Mouse (Mus musculus) midbrain, postnatal 0 days (tissue): ENCODE measurements at regions not wholly inside any gene's neighbourhood (a gene's known extent, or its start where the extent isn't known, plus 50 kb on each side); places are given as distances from the start of the nearest gene placed in this dataset.

Experiments used
- ATAC-seq: fragments of 200-750 bp; cut with Nextera tagmentation; 2 replicates; pipeline ENCODE4 v1.8.0; 2017; ENCODE audit warnings: moderate number of reproducible peaks, mild to moderate bottlenecking, moderate TSS enrichment, moderate library complexity; ENCODE audit not compliant: low FRiP score
- DNase-seq: peaks from one replicate; pipeline ENCODE4 v3.0.0-alpha.2; 2015; ENCODE audit warnings: low spot score
- H3K27ac ChIP-seq: fragments of 300-500 bp; sonication (generic); 2 replicates; pipeline ENCODE4 v1.5.1; 2014; ENCODE audit warnings: low read depth, mild to moderate bottlenecking, low read length, mixed read lengths
- H3K27me3 ChIP-seq: fragments of 300-500 bp; sonication (generic); 2 replicates; pipeline ENCODE4 v1.6.1; 2014; ENCODE audit warnings: low read length, control low read depth, mixed read lengths; ENCODE audit not compliant: insufficient read depth
- H3K36me3 ChIP-seq: fragments of 300-500 bp; sonication (generic); 2 replicates; pipeline ENCODE4 v1.6.1; 2014; ENCODE audit warnings: low read length, control low read depth, mixed read lengths; ENCODE audit not compliant: insufficient read depth
- H3K4me1 ChIP-seq: fragments of 300-500 bp; sonication (generic); 2 replicates; pipeline ENCODE4 v1.6.1; 2014; ENCODE audit warnings: mild to moderate bottlenecking, control low read depth, antibody characterized with exemption, low read length, mixed read lengths; ENCODE audit not compliant: insufficient read depth
- H3K4me2 ChIP-seq: fragments of 300-500 bp; sonication (generic); 2 replicates; pipeline ENCODE4 v1.6.1; 2014; ENCODE audit warnings: low read depth, mild to moderate bottlenecking, low read length, mixed read lengths; ENCODE audit not compliant: poor library complexity, severe bottlenecking
- H3K4me3 ChIP-seq: fragments of 300-500 bp; sonication (generic); 2 replicates; pipeline ENCODE4 v1.5.1; 2014; ENCODE audit warnings: low read depth, mild to moderate bottlenecking, low read length, moderate library complexity
- H3K9ac ChIP-seq: fragments of 300-500 bp; sonication (generic); replicated peaks from 2 replicates; pipeline ENCODE4 v1.6.1; 2014; ENCODE audit warnings: mild to moderate bottlenecking, low read length, moderate library complexity, mixed read lengths; ENCODE audit not compliant: poor library complexity, severe bottlenecking
- H3K9me3 ChIP-seq: fragments of 300-500 bp; sonication (generic); 2 replicates; pipeline ENCODE4 v1.6.1; 2016; ENCODE audit warnings: low read length, control low read depth
- CTCF ChIP-seq: IDR thresholded peaks from 2 replicates; pipeline ENCODE4 v1.5.1; 2016; ENCODE audit warnings: antibody characterized with exemption, mild to moderate bottlenecking
- WGBS: fragments of 180-500 bp; shearing (Covaris S2); extraction: QIAGEN DNeasy Blood & Tissue Kit; methylation state at CpG from one replicate; pipeline ENCODE4 v1.1.7; 2014; 5-methylcytosine and 5-hydroxymethylcytosine counted together

DNA sequence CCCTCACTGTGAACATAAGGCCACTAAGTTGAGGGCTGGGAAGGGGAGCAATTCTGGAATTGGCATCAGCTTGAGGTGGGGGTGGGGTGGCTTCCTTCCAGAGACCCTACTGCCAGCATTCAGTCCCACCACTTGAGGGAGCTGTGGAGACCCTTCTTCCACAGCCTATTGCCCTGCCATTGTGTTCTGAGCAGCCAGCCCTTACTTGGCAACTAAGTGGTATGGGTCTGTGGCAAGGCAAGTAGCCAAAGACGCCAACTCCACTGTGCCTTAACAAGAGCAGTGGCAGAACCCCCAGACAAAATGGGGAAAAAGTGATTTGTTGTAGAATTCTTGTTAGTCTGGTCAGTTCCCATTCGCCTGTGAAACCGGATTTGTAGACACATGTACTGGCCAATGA is 365.4 kb upstream of the Gm26657 start:
- no peaks in the 10 kb centered on the region for H3K36me3 ChIP-seq
- no peaks in the 10 kb centered on the region for H3K4me1 ChIP-seq
- ATAC-seq (no peak), DNase-seq (no peak)
- no peak overlapping the region for H3K4me2 ChIP-seq
- no peaks in the 10 kb centered on the region for H3K27me3 ChIP-seq
- no peak overlapping the region for H3K9ac ChIP-seq
- no peak overlapping the region for H3K4me3 ChIP-seq
- 89% methylated on average over 3 of the region's 3 CpGs for WGBS
- H3K27ac ChIP-seq: no peak overlapping the region
- TF ChIP-seq CTCF: 0 out of 2 replicates have a peak, but pooled peaks have one; percentile 25
- H3K9me3 ChIP-seq: no peaks in the 10 kb centered on the region

- Histone ChIP-seq H3K36me3 (no peaks in the 10 kb centered on the region), H3K27me3 (no peaks in the 10 kb centered on the region), H3K27ac (no peak overlapping the region), H3K4me3 (no peak overlapping the region), H3K4me1 (no peaks in the 10 kb centered on the region), H3K4me2 (no peak overlapping the region), H3K9ac (no peak overlapping the region), H3K9me3 (no peaks in the 10 kb centered on the region)
- 74% methylated on average over 4 of the region's 4 CpGs for WGBS
- no peak for ATAC-seq
- TF ChIP-seq CTCF: no peak
- no peak for DNase-seq
Observed at GRCm38 (mm10) chr4:56373746-56374145, 366.1 kb upstream of the Gm26657 start.

- Histone ChIP-seq H3K9me3 (no peaks in the 10 kb centered on the region), H3K4me1 (no peaks in the 10 kb centered on the region), H3K4me2 (no peak overlapping the region), H3K27ac (no peak overlapping the region), H3K27me3 (no peaks in the 10 kb centered on the region), H3K36me3 (no peaks in the 10 kb centered on the region), H3K9ac (no peak overlapping the region), H3K4me3 (no peak overlapping the region)
- ATAC-seq (no peak), DNase-seq (no peak)
- whole genome bisulfite sequencing: 86% methylated on average over 4 of the region's 4 CpGs
- no peak for TF ChIP-seq CTCF
Observed at GRCm38 (mm10) chr4:56373167-56373566, 366.7 kb upstream of the Gm26657 start.

DNA sequence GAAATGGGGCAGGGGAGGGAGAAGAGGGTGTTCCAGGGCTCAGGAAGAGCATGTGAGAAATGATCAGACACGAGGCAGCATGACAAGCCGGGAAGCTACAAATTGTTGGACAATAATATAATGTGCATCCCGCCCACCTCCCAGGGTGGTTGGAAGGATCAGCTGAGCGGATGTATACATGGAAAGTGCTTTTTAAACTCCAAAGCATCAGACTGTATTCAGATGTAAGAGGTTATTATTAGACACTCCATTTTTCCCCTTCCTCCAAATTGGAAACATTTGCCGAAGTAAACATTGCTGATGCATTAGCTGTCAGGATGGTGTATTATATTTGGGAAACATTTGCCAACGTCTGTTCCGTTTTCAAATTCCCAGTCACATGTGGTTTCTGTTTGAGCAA is 367.2 kb upstream of the Gm26657 start:
- no peak overlapping the region for H3K4me2 ChIP-seq
- H3K9ac ChIP-seq: no peak overlapping the region
- H3K27ac ChIP-seq: no peak overlapping the region
- H3K27me3 ChIP-seq: no peaks in the 10 kb centered on the region
- no peak for TF ChIP-seq CTCF
- H3K9me3 ChIP-seq: no peaks in the 10 kb centered on the region
- no peak for ATAC-seq
- 71% methylated on average over 7 of the region's 7 CpGs for WGBS
- H3K4me1 ChIP-seq: no peaks in the 10 kb centered on the region
- H3K36me3 ChIP-seq: no peaks in the 10 kb centered on the region
- DNase-seq: no peak
- H3K4me3 ChIP-seq: no peak overlapping the region

GRCm38 (mm10) chr4:56364594-56364993 is 375.3 kb upstream of the Gm26657 start:
- TF ChIP-seq CTCF: no peak
- no peak overlapping the region for H3K4me3 ChIP-seq
- no peak overlapping the region for H3K4me2 ChIP-seq
- H3K9ac ChIP-seq: no peak overlapping the region
- DNase-seq (no peak), ATAC-seq (no peak)
- no peaks in the 10 kb centered on the region; the same call in 1 of the 2 replicates for H3K4me1 ChIP-seq
- no peaks in the 10 kb centered on the region for H3K27me3 ChIP-seq
- no peaks in the 10 kb centered on the region for H3K9me3 ChIP-seq
- no peak overlapping the region for H3K27ac ChIP-seq
- 84% methylated on average over 6 of the region's 6 CpGs for WGBS
- no peaks in the 10 kb centered on the region for H3K36me3 ChIP-seq

DNA sequence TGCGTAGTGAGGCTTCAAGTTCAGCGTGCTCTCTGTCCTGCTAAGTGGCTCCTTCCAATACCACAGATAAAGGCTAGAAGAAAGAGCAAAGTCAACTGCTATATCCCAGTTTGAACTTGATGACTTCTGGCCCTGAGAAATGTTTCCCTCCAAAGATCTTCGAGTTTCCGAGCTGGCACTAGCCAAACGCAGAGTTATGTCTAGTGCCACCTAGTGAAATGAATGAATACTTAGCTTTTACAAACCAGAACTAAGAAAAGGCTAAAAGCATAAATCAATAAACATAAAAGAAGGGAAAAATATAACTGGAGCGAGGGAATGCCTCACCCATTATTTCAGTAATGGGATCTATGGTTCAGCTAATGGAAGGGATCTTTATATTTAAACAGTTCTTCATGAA is 377.7 kb upstream of the Gm26657 start:
- peak; percentile 78 for TF ChIP-seq CTCF
- no peaks in the 10 kb centered on the region for H3K27me3 ChIP-seq
- no peaks in the 10 kb centered on the region; the same call in 1 of the 2 replicates for H3K4me1 ChIP-seq
- ATAC-seq (no peak), DNase-seq (peak; percentile 66)
- H3K4me2 ChIP-seq: no peak overlapping the region
- H3K9me3 ChIP-seq: no peaks in the 10 kb centered on the region
- H3K36me3 ChIP-seq: no peaks in the 10 kb centered on the region
- 46% methylated on average over 6 of the region's 6 CpGs for WGBS
- no peak overlapping the region for H3K9ac ChIP-seq
- H3K4me3 ChIP-seq: no peak overlapping the region
- H3K27ac ChIP-seq: no peak overlapping the region
